In the genomic region with DNA sequence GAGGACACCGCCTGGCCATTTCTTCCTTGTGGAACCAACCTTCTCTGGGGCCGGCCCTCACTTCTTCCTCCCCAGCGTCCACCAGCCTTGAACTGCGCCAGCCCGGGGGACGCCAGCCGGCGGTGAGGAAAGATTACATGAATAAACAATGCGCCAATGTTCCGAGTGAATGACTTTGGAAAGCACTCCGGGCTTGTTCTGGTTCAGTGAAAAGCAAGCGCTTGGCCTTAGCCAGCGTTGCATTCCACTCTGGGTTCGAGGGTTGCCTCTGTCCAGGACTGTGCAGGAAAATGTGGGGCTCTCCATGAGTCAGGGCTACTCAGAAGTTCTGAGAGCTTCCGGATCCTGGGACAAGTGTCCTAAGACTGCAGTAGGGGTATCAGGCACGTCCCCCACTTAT, we compare ENCODE assay signal across 9 mouse cellular contexts. TPM values are rescaled to one million over a fixed set of nuclear protein-coding genes. Genes with fewer than 3 reads are reported as not detected.
DNase-seq lines count a peak whose midpoint lies in the region; ATAC-seq and TF ChIP-seq lines count a peak whose summit lies in the region.
"Had no signal": no experiment of that assay in that cellular context is flagged by ENCODE, and none has a peak within 500 bp of the region (broad histone marks: within the 10 kb centered on the region; RNA-seq: fewer than 3 reads in every experiment).

No protein-coding gene starts in this region.

- 47% methylated on average over 16 of the region's 16 CpGs for WGBS in hindbrain, embryonic 13.5 days
- WGBS in neural tube, embryonic 12.5 days: 55% methylated on average over 16 of the region's 16 CpGs
- 68% methylated on average over 16 of the region's 16 CpGs for WGBS in heart, embryonic 12.5 days

- no peak overlapping the region for H3K27ac ChIP-seq in ES-Bruce4 (ENCODE audit: insufficient read depth, low read length)
- peak overlapping the region; percentile 30; the same call in 1 of the 2 replicates for H3K27ac ChIP-seq in hindbrain, embryonic 13.5 days
- no peak overlapping the region for H3K27ac ChIP-seq in neural tube, embryonic 12.5 days
- H3K27ac ChIP-seq in heart, embryonic 12.5 days (ENCODE audit: poor library complexity, severe bottlenecking): no peak overlapping the region
- H3K27ac ChIP-seq: liver, embryonic 13.5 days had no signal

- no peak for ATAC-seq in cerebellum, adult (ENCODE audit: insufficient number of reproducible peaks, low FRiP score, low TSS enrichment)
- ATAC-seq in hindbrain, embryonic 13.5 days (ENCODE audit: low FRiP score): no peak
- ATAC-seq in neural tube, embryonic 12.5 days (ENCODE audit: low FRiP score, low read depth): peak; percentile 26; the same call in 1 of the 2 replicates
- ATAC-seq in heart, embryonic 12.5 days (ENCODE audit: insufficient number of reproducible peaks, low FRiP score): no peak

- TF ChIP-seq EP300 in ES-Bruce4 (IDR thresholded peaks at IDR 0.05; ENCODE audit: insufficient read depth, low read depth, low read length): no peak

- TF ChIP-seq CTCF in ES-Bruce4 (IDR thresholded peaks at IDR 0.05; ENCODE audit: low read depth, low read length): no peak

- peak; percentile 6 for DNase-seq in cerebellum, adult 11-12 months
- DNase-seq in layer of hippocampus, postnatal 10 days (ENCODE audit: low spot score in 2 of 2): peak; percentile 37 to 56
- no peak for DNase-seq in c-Kit-positive CD71-positive TER-119-positive erythroid progenitor cells, embryonic 14.5 days (ENCODE audit: low spot score)
- DNase-seq: liver, embryonic 13.5 days had no signal

- H3K36me3 ChIP-seq in ES-Bruce4 (ENCODE audit: control insufficient read depth, insufficient read depth, low read length, poor library complexity, severe bottlenecking): no peaks in the 10 kb centered on the region
- no peaks in the 10 kb centered on the region for H3K36me3 ChIP-seq in hindbrain, embryonic 13.5 days
- no peaks in the 10 kb centered on the region for H3K36me3 ChIP-seq in neural tube, embryonic 12.5 days
- H3K36me3 ChIP-seq in heart, embryonic 12.5 days: no peaks in the 10 kb centered on the region
- H3K36me3 ChIP-seq: liver, embryonic 13.5 days had no signal

- H3K9me3 ChIP-seq in ES-Bruce4 (replicated peaks; ENCODE audit: control insufficient read depth, insufficient read depth, low read length, poor library complexity, severe bottlenecking): no peaks in the 10 kb centered on the region
- no peaks in the 10 kb centered on the region for H3K9me3 ChIP-seq in hindbrain, embryonic 13.5 days
- H3K9me3 ChIP-seq in neural tube, embryonic 12.5 days: no peaks in the 10 kb centered on the region
- H3K9me3 ChIP-seq in heart, embryonic 12.5 days (replicated peaks): no peaks in the 10 kb centered on the region

- no peak for TF ChIP-seq POLR2A in ES-Bruce4 (IDR thresholded peaks at IDR 0.05; ENCODE audit: insufficient read depth, low read length)

- H3K27me3 ChIP-seq in ES-Bruce4 (ENCODE audit: control insufficient read depth, insufficient read depth, low read length, poor library complexity, severe bottlenecking): no peaks in the 10 kb centered on the region
- H3K27me3 ChIP-seq in hindbrain, embryonic 13.5 days: no peaks in the 10 kb centered on the region
- H3K27me3 ChIP-seq in neural tube, embryonic 12.5 days (replicated peaks): no peaks in the 10 kb centered on the region; the same call in 1 of the 2 replicates
- no peaks in the 10 kb centered on the region for H3K27me3 ChIP-seq in heart, embryonic 12.5 days (replicated peaks)
- H3K27me3 ChIP-seq: liver, embryonic 13.5 days had no signal

- H3K4me1 ChIP-seq in ES-Bruce4 (ENCODE audit: control insufficient read depth, insufficient read depth, low read length): peaks cover 12% of the 10 kb centered on the region
- peaks cover 25% of the 10 kb centered on the region for H3K4me1 ChIP-seq in hindbrain, embryonic 13.5 days (replicated peaks)
- peaks cover 14% of the 10 kb centered on the region; the same call in 1 of the 2 replicates for H3K4me1 ChIP-seq in neural tube, embryonic 12.5 days
- H3K4me1 ChIP-seq in heart, embryonic 12.5 days (replicated peaks): peaks cover 18% of the 10 kb centered on the region

- no peak overlapping the region for H3K4me2 ChIP-seq in hindbrain, embryonic 13.5 days
- no peak overlapping the region for H3K4me2 ChIP-seq in neural tube, embryonic 12.5 days (replicated peaks)
- no peak overlapping the region for H3K4me2 ChIP-seq in heart, embryonic 12.5 days
- H3K4me2 ChIP-seq: liver, embryonic 13.5 days had no signal

- peak overlapping the region; percentile 32 for H3K4me3 ChIP-seq in ES-Bruce4 (ENCODE audit: low read depth, low read length)
- no peak overlapping the region for H3K4me3 ChIP-seq in hindbrain, embryonic 13.5 days
- H3K4me3 ChIP-seq in neural tube, embryonic 12.5 days: no peak overlapping the region
- no peak overlapping the region for H3K4me3 ChIP-seq in heart, embryonic 12.5 days
- H3K4me3 ChIP-seq: liver, embryonic 13.5 days had no signal

- no peak overlapping the region for H3K9ac ChIP-seq in ES-Bruce4 (ENCODE audit: low read depth, poor library complexity, severe bottlenecking)
- 0 out of 2 replicates have a peak overlapping the region, but pooled peaks have one; percentile 13 for H3K9ac ChIP-seq in hindbrain, embryonic 13.5 days
- no peak overlapping the region for H3K9ac ChIP-seq in neural tube, embryonic 12.5 days
- no peak overlapping the region for H3K9ac ChIP-seq in heart, embryonic 12.5 days
- H3K9ac ChIP-seq: liver, embryonic 13.5 days had no signal

RNA-seq across cellular contexts. Expression of a gene that starts 31.8 kb away (rescaled TPM):
- polyA plus RNA-seq in ES-Bruce4 (2011; ENCODE audit: insufficient read depth, insufficient read length, low read depth, missing spikeins): 11.0 and 14.8 TPM in 2 replicates
- polyA plus RNA-seq in hindbrain, embryonic 13.5 days (2015; fragmentation: Nextera tagmentation; extraction: Ambion mirVana): 1.2 and 2.1 TPM in 2 replicates
- total RNA-seq in layer of hippocampus, postnatal 10 days (2021): 10 to 100 TPM; 42.3 to 43.7 TPM
- 2.0 TPM in 2 replicates for polyA plus RNA-seq in neural tube, embryonic 12.5 days (2016; fragmentation: Nextera tagmentation; extraction: Ambion mirVana)
- polyA plus RNA-seq in heart, embryonic 12.5 days (2016; fragmentation: Nextera tagmentation; extraction: Ambion mirVana): 0.56 and 1.3 TPM in 2 replicates
